8 mouse cellular contexts compared by ENCODE assay signal in the genomic region with DNA sequence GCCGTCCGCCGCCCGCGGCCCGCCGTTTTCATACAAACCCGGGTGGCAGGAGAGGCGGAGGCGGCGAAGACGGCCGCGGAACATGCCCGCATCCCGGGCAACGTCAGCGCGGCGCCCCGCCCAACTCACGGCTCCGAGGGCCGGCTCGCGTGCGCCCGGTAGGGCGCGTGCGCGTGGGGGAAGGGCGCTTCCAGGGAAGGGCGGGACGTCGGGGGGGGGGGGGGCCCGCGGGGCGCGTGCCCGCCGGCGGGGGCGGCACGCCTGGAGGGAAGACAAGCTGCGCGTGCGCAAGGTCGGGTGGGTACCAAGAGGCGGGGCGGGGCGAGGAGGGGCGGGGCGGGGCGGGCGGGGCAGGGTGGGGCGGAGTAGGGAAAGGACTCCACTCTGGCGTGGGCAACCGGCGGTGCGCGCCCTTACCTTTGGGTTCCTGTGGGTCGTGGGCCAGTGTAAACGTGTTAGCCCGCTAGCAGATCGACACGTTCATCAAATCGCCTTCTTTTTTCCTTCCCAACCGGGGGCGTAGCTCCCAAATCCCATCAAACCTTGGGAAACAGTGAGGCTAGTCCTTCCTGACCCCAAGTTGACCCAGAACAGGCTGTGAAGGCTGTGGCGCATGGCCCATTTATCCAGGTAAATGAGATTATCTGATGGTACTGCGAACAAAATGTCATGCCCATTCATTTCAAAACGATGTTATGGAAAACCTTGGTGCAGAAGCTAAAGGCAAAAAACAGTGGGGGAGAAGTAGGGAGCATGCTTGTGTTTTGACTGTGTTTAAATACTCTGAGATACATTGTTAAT. TPM values are rescaled to one million over a fixed set of nuclear protein-coding genes. Genes with fewer than 3 reads are reported as not detected.
DNase-seq lines count a peak whose midpoint lies in the region; ATAC-seq and TF ChIP-seq lines count a peak whose summit lies in the region.

No protein-coding gene starts in this region.

- peak; percentile 91 for ATAC-seq in CD4-positive, CD25-positive, alpha-beta regulatory T cell, adult 4 months
- ATAC-seq in erythroid progenitor cell, adult 5-6 weeks (replicated peaks; ENCODE audit: low FRiP score, poor library complexity, severe bottlenecking), result peak; percentile 83
- peak; percentile 87 for ATAC-seq in heart, embryonic 13.5 days (ENCODE audit: extremely low read depth, insufficient number of reproducible peaks, low FRiP score, low TSS enrichment)
- ATAC-seq in kidney, postnatal 0 days (replicated peaks; ENCODE audit: low FRiP score, low read depth), result peak; percentile 88
- ATAC-seq in liver, embryonic 11.5 days (replicated peaks; ENCODE audit: low FRiP score), result peak; percentile 90

- TF ChIP-seq CTCF in kidney, postnatal 0 days (IDR thresholded peaks at IDR 0.05; ENCODE audit: low read depth), result no peak

- H3K4me3 ChIP-seq in brown adipose tissue, adult 24 weeks (ENCODE audit: insufficient read depth, low read depth, low read length), result peak overlapping the region; percentile 81
- H3K4me3 ChIP-seq in heart, embryonic 13.5 days, result peak overlapping the region; percentile 79
- H3K4me3 ChIP-seq in kidney, postnatal 0 days (replicated peaks; ENCODE audit: low read depth, low read length), result peak overlapping the region; percentile 80
- H3K4me3 ChIP-seq in liver, embryonic 11.5 days (ENCODE audit: low read depth, low read length), result peak overlapping the region; percentile 90

- H3K4me1 ChIP-seq in brown adipose tissue, adult 24 weeks (ENCODE audit: control insufficient read depth, insufficient read depth, insufficient read length, low read length), result peaks cover 6% of the 10 kb centered on the region
- H3K4me1 ChIP-seq in heart, embryonic 13.5 days, result peaks cover 24% of the 10 kb centered on the region
- peaks cover 12% of the 10 kb centered on the region; the same call in 1 of the 2 replicates for H3K4me1 ChIP-seq in kidney, postnatal 0 days (replicated peaks; ENCODE audit: insufficient read depth, low read length)
- peaks cover 12% of the 10 kb centered on the region for H3K4me1 ChIP-seq in liver, embryonic 11.5 days (replicated peaks; ENCODE audit: control insufficient read depth, insufficient read depth, low read length)

- H3K9ac ChIP-seq in heart, embryonic 13.5 days, result peak overlapping the region; percentile 91
- H3K9ac ChIP-seq in kidney, postnatal 0 days (ENCODE audit: low read depth, low read length), result peak overlapping the region; percentile 78
- H3K9ac ChIP-seq in liver, embryonic 11.5 days (ENCODE audit: low read depth, low read length), result peak overlapping the region; percentile 87

- peak overlapping the region; percentile 99 for H3K4me2 ChIP-seq in heart, embryonic 13.5 days
- H3K4me2 ChIP-seq in kidney, postnatal 0 days (ENCODE audit: low read length), result peak overlapping the region; percentile 83
- H3K4me2 ChIP-seq in liver, embryonic 11.5 days, result peak overlapping the region; percentile 87

- H3K27me3 ChIP-seq in heart, embryonic 13.5 days (replicated peaks), result no peaks in the 10 kb centered on the region
- no peaks in the 10 kb centered on the region for H3K27me3 ChIP-seq in kidney, postnatal 0 days (ENCODE audit: insufficient read depth, low read length)
- no peaks in the 10 kb centered on the region for H3K27me3 ChIP-seq in liver, embryonic 11.5 days (replicated peaks; ENCODE audit: control insufficient read depth, insufficient read depth, low read length)
- H3K27me3 ChIP-seq in splenic B cell, adult 2 months (ENCODE audit: control insufficient read depth, insufficient read depth, low read length, poor library complexity, severe bottlenecking), result no peaks in the 10 kb centered on the region

- H3K36me3 ChIP-seq in heart, embryonic 13.5 days, result no peaks in the 10 kb centered on the region
- H3K36me3 ChIP-seq in kidney, postnatal 0 days (ENCODE audit: insufficient read depth, low read length), result no peaks in the 10 kb centered on the region
- H3K36me3 ChIP-seq in liver, embryonic 11.5 days (ENCODE audit: control insufficient read depth, insufficient read depth, low read length), result no peaks in the 10 kb centered on the region
- H3K36me3 ChIP-seq in splenic B cell, adult 2 months (ENCODE audit: control insufficient read depth, insufficient read depth, low read length, poor library complexity, severe bottlenecking), result no peaks in the 10 kb centered on the region

- H3K9me3 ChIP-seq in heart, embryonic 13.5 days, result no peaks in the 10 kb centered on the region
- no peaks in the 10 kb centered on the region for H3K9me3 ChIP-seq in kidney, postnatal 0 days (replicated peaks; ENCODE audit: low read length)
- H3K9me3 ChIP-seq in liver, embryonic 11.5 days (ENCODE audit: control insufficient read depth, low read length), result no peaks in the 10 kb centered on the region

- WGBS in heart, embryonic 13.5 days, result under 1% methylated on average over 17 of the region's 73 CpGs
- under 1% methylated on average over 35 of the region's 73 CpGs for WGBS in kidney, postnatal 0 days
- WGBS in liver, embryonic 11.5 days, result 2% methylated on average over 34 of the region's 73 CpGs

- peak; percentile 86 for DNase-seq in kidney, postnatal 0 days (ENCODE audit: low spot score)
- peak; percentile 84 for DNase-seq in liver, embryonic 11.5 days (ENCODE audit: low spot score)
- peak; percentile 92 for DNase-seq in naive thymus-derived CD4-positive, alpha-beta T cell, adult 2 months (ENCODE audit: low read depth)
- peak; percentile 91 for DNase-seq in splenic B cell, adult 2 months (ENCODE audit: low read depth, low spot score)

- peak overlapping the region; percentile 70 for H3K27ac ChIP-seq in brown adipose tissue, adult 24 weeks (replicated peaks; ENCODE audit: low read depth, low read length)
- H3K27ac ChIP-seq in heart, embryonic 13.5 days (replicated peaks), result peak overlapping the region; percentile 70
- peak overlapping the region; percentile 81 for H3K27ac ChIP-seq in kidney, postnatal 0 days
- peak overlapping the region; percentile 80; the same call in 1 of the 2 replicates for H3K27ac ChIP-seq in liver, embryonic 11.5 days (ENCODE audit: low read depth, low read length)

RNA-seq across cellular contexts. Expression of a gene that starts 27.6 kb away (rescaled TPM):
- 10 to 100 TPM; 18.8 to 22.3 TPM for polyA plus RNA-seq in CD4-positive, CD25-positive, alpha-beta regulatory T cell, adult 4 months (2017; shearing (Covaris generic))
- polyA plus RNA-seq in brown adipose tissue, adult 24 weeks (2012; ENCODE audit: insufficient read depth, insufficient read length, missing spikeins), result 38.1 and 46.3 TPM in 2 replicates
- 35.7 and 83.4 TPM in 2 replicates for total RNA-seq in erythroid progenitor cell, adult 5-6 weeks (2015; ENCODE audit: low replicate concordance)
- 45.5 and 71.2 TPM in 2 replicates for total RNA-seq in erythroid progenitor cell, adult 5-6 weeks (2017; ENCODE audit: low replicate concordance)
- 9.2 and 9.4 TPM in 2 replicates for polyA plus RNA-seq in heart, embryonic 13.5 days (2015; fragmentation: Nextera tagmentation; extraction: Ambion mirVana)
- polyA plus RNA-seq in kidney, postnatal 0 days (2015; fragmentation: Nextera tagmentation; extraction: Ambion mirVana), result 10.1 and 13.9 TPM in 2 replicates
- 15.6 and 16.9 TPM in 2 replicates for polyA plus RNA-seq in liver, embryonic 11.5 days (2014; fragmentation: Nextera tagmentation; extraction: Ambion mirVana)

RNA-seq across cellular contexts. Expression of a gene that starts 27.7 kb away (rescaled TPM):
- 10 to 100 TPM; 85.9 to 96.8 TPM for polyA plus RNA-seq in CD4-positive, CD25-positive, alpha-beta regulatory T cell, adult 4 months (2017; shearing (Covaris generic))
- 36.6 and 57.0 TPM in 2 replicates for polyA plus RNA-seq in brown adipose tissue, adult 24 weeks (2012; ENCODE audit: insufficient read depth, insufficient read length, missing spikeins)
- total RNA-seq in erythroid progenitor cell, adult 5-6 weeks (2015; ENCODE audit: low replicate concordance), result 23.8 and 28.5 TPM in 2 replicates
- total RNA-seq in erythroid progenitor cell, adult 5-6 weeks (2017; ENCODE audit: low replicate concordance), result 47.2 and 53.1 TPM in 2 replicates
- polyA plus RNA-seq in heart, embryonic 13.5 days (2015; fragmentation: Nextera tagmentation; extraction: Ambion mirVana), result 68.5 and 74.1 TPM in 2 replicates
- polyA plus RNA-seq in kidney, postnatal 0 days (2015; fragmentation: Nextera tagmentation; extraction: Ambion mirVana), result 87.2 and 91.9 TPM in 2 replicates
- polyA plus RNA-seq in liver, embryonic 11.5 days (2014; fragmentation: Nextera tagmentation; extraction: Ambion mirVana), result 53.6 and 59.7 TPM in 2 replicates

Comparison
In these comparisons a context has a peak if more than half of its experiments do, and no peak if none do; other contexts are left out.
1. Peak in every context shown above with its lines: DNase-seq, ATAC-seq, H3K4me3 ChIP-seq and H3K27ac ChIP-seq.